Mouse (Mus musculus) adipocyte (in vitro differentiated cells): ENCODE results near the gene Gopc.
"Not testable (repeated sequence)": the region's sequence is repeated elsewhere in the genome, so short reads cannot be mapped to it uniquely, and the experiment has no call there.

Experiments used
- DNase-seq: peaks from one replicate; pipeline ENCODE4 v3.0.0-alpha.2; 2016; ENCODE audit warnings: low spot score

The Gopc gene

GRCm38 (mm10) chr10:52298568-52298967 is 83.4 kb downstream of the Gopc start:
- not testable (repeated sequence) for DNase-seq

GRCm38 (mm10) chr10:52295934-52296333 is 86.0 kb downstream of the Gopc start:
- DNase-seq: no peak

- DNase-seq: no peak
These were observed 87.9 kb downstream of the Gopc start for GRCm38 (mm10) chr10:52293921-52294577.

GRCm38 (mm10) chr10:52292391-52292790 is 89.5 kb downstream of the Gopc start:
- DNase-seq: not testable (repeated sequence)

GRCm38 (mm10) chr10:52289261-52289660 is 92.7 kb downstream of the Gopc start:
- DNase-seq: no peak

GRCm38 (mm10) chr10:52287852-52288533 is 93.9 kb downstream of the Gopc start:
- DNase-seq: no peak
